Mouse (Mus musculus) megakaryocyte, embryonic 14.5 days (primary cell): ENCODE measurements around the gene Pgpep1.

Experiments used
- FLI1 ChIP-seq: IDR thresholded peaks from 2 replicates; pipeline ENCODE4 v1.6.1; 2012; ENCODE audit warnings: low read length, inconsistent platforms, mixed read lengths
- GATA1 ChIP-seq: IDR thresholded peaks from 3 replicates; pipeline ENCODE4 v1.6.1; 2012; ENCODE audit warnings: mixed read lengths, low read length, inconsistent platforms, borderline replicate concordance

DNA sequence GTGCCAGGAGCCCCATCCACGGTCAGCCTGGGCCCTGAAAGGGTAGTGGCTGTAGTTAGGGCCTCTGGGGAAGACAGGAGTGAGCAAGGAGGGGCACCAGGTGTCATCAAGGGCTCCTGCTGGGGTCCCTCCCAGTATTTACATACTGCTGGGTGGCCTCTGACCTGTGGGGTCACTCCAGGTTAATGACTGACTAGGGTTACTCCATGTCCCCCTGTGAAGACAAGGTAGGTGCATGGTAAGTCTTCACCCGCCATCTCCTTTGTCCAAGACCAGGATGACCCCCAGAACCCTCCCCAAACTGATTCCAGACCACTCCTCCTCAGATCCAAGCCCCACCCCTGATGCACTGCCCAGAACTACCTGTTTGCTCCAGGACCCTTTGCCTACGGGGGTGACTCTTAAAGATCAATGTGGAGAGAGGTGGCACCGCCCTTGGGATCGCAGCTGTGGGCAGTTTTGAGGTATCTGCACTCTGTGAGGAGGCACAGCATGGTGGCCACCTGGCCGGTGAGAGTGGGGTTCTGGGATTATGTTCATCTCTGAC is 27.8 kb downstream of the Pgpep1 start, which contains the start of gene Gdf15:
- TF ChIP-seq FLI1 (no peak), GATA1 (no peak)
